Mouse (Mus musculus) small intestine, adult 2 months (tissue): Measurements from ENCODE around the gene Kif18a. TPM values are rescaled to one million over a fixed set of nuclear protein-coding genes. Genes with fewer than 3 reads are reported as not detected.

ENCODE experiments used
- H3K27ac ChIP-seq: fragments of 200-500 bp; 2 replicates; pipeline ENCODE4 v1.5.1; 2012; ENCODE audit warnings: low read depth, low read length, control low read depth, inconsistent platforms; ENCODE audit not compliant: insufficient read depth
- H3K27me3 ChIP-seq: fragments of 200-500 bp; 2 replicates; pipeline ENCODE4 v1.6.1; 2012; ENCODE audit warnings: mild to moderate bottlenecking, moderate library complexity, low read length, inconsistent platforms; ENCODE audit not compliant: control insufficient read depth, insufficient read depth
- H3K36me3 ChIP-seq: fragments of 200-500 bp; 2 replicates; pipeline ENCODE4 v1.6.1; 2012; ENCODE audit warnings: mild to moderate bottlenecking, low read length, control low read depth, inconsistent platforms; ENCODE audit not compliant: control insufficient read depth, insufficient read depth
- H3K4me1 ChIP-seq: fragments of 200-500 bp; 2 replicates; pipeline ENCODE4 v1.6.1; 2012; ENCODE audit warnings: low read length, inconsistent platforms, mixed read lengths; ENCODE audit not compliant: control insufficient read depth, insufficient read depth, insufficient read length
- H3K4me3 ChIP-seq: fragments of 200-500 bp; 2 replicates; pipeline ENCODE4 v1.5.1; 2012; ENCODE audit warnings: low read depth, mild to moderate bottlenecking, control low read depth, inconsistent platforms, low read length, moderate library complexity
- CTCF ChIP-seq: fragments of 200-500 bp; IDR thresholded peaks from 2 replicates; pipeline ENCODE4 v1.5.1; 2012; ENCODE audit warnings: low read depth, mild to moderate bottlenecking, control low read depth, inconsistent platforms, low read length, moderate library complexity, mixed read lengths; ENCODE audit not compliant: insufficient replicate concordance, insufficient read length; ENCODE audit errors: extremely low read depth
- POLR2A ChIP-seq: fragments of 200-500 bp; IDR thresholded peaks from 2 replicates; pipeline ENCODE4 v1.6.1; 2012; ENCODE audit warnings: low read depth, mild to moderate bottlenecking, control low read depth, inconsistent platforms, low read length, moderate library complexity
- WGBS: fragments of 180-500 bp; shearing (Covaris S2); methylation state at CpG from one replicate; pipeline ENCODE4 v1.1.7; 2018; 5-methylcytosine and 5-hydroxymethylcytosine counted together
- polyA plus RNA-seq: library from polyadenylated mRNA; depleted of rRNA; stranded (reverse); fragments of >200 nt; gene quantifications from 2 replicates; pipeline ENCODE4 v1.2.3, GENCODE M21; 2012

The Kif18a gene
- polyA plus RNA-seq, 1 experiment: 0.09 TPM

- H3K27me3 ChIP-seq: no peaks in the 10 kb centered on the region
- no peaks in the 10 kb centered on the region for H3K36me3 ChIP-seq
- TF ChIP-seq POLR2A (no peak), CTCF (no peak)
- H3K4me3 ChIP-seq: peak overlapping the region; percentile 85
- peaks cover 2% of the 10 kb centered on the region; the same call in 1 of the 2 replicates for H3K4me1 ChIP-seq
- WGBS: 3% methylated on average over 4 of the region's 4 CpGs
- no peak overlapping the region for H3K27ac ChIP-seq
These were observed 302 bp upstream of the Kif18a start for GRCm38 (mm10) chr2:109280272-109280599.

GRCm38 (mm10) chr2:109281341-109281690 is 778 bp downstream of the Kif18a start:
- peaks cover 2% of the 10 kb centered on the region; the same call in 1 of the 2 replicates for H3K4me1 ChIP-seq
- WGBS: 0% methylated on average over 1 of the region's 1 CpGs
- peak overlapping the region; percentile 85 for H3K4me3 ChIP-seq
- H3K36me3 ChIP-seq: no peaks in the 10 kb centered on the region
- no peaks in the 10 kb centered on the region for H3K27me3 ChIP-seq
- TF ChIP-seq CTCF (no peak), POLR2A (no peak)
- no peak overlapping the region for H3K27ac ChIP-seq

- WGBS: 81% methylated on average over 3 of the region's 3 CpGs
- Histone ChIP-seq H3K4me1 (no peaks in the 10 kb centered on the region), H3K27me3 (no peaks in the 10 kb centered on the region), H3K4me3 (no peak overlapping the region), H3K27ac (no peak overlapping the region), H3K36me3 (no peaks in the 10 kb centered on the region)
- no peak for TF ChIP-seq CTCF
- TF ChIP-seq POLR2A: no peak
These were observed 3.6 kb downstream of the Kif18a start for GRCm38 (mm10) chr2:109284121-109284520.

- Histone ChIP-seq H3K4me1 (no peaks in the 10 kb centered on the region), H3K27ac (no peak overlapping the region), H3K27me3 (no peaks in the 10 kb centered on the region), H3K36me3 (0 out of 2 replicates have a peak, but pooled peaks cover 6% of the 10 kb centered on the region), H3K4me3 (no peak overlapping the region)
- WGBS: 96% methylated on average over 6 of the region's 6 CpGs
- TF ChIP-seq CTCF (no peak), POLR2A (no peak)
These were observed 8.8 kb downstream of the Kif18a start for GRCm38 (mm10) chr2:109289327-109289726.

- Histone ChIP-seq H3K36me3 (peaks cover 5% of the 10 kb centered on the region; the same call in 1 of the 2 replicates), H3K27ac (no peak overlapping the region), H3K4me1 (no peaks in the 10 kb centered on the region), H3K27me3 (no peaks in the 10 kb centered on the region), H3K4me3 (no peak overlapping the region)
- 86% methylated on average over 5 of the region's 5 CpGs for WGBS
- TF ChIP-seq POLR2A (no peak), CTCF (no peak)
These were observed 15.7 kb downstream of the Kif18a start for GRCm38 (mm10) chr2:109296264-109296663.

GRCm38 (mm10) chr2:109298160-109298559 is 17.6 kb downstream of the Kif18a start:
- Histone ChIP-seq H3K4me3 (no peak overlapping the region), H3K27ac (no peak overlapping the region), H3K27me3 (no peaks in the 10 kb centered on the region), H3K4me1 (no peaks in the 10 kb centered on the region), H3K36me3 (peaks cover 3% of the 10 kb centered on the region; the same call in 1 of the 2 replicates)
- TF ChIP-seq CTCF (no peak), POLR2A (no peak)
- WGBS: 92% methylated on average over 1 of the region's 1 CpGs

- TF ChIP-seq POLR2A: no peak
- TF ChIP-seq CTCF: no peak
- H3K4me3 ChIP-seq: no peak overlapping the region
- H3K27ac ChIP-seq: no peak overlapping the region
- WGBS: 91% methylated on average over 3 of the region's 3 CpGs
- H3K4me1 ChIP-seq: no peaks in the 10 kb centered on the region
- no peaks in the 10 kb centered on the region for H3K27me3 ChIP-seq
- 0 out of 2 replicates have a peak, but pooled peaks cover 2% of the 10 kb centered on the region for H3K36me3 ChIP-seq
These were observed 21.7 kb downstream of the Kif18a start for GRCm38 (mm10) chr2:109302234-109302633.

GRCm38 (mm10) chr2:109303638-109304037 is 23.1 kb downstream of the Kif18a start:
- Histone ChIP-seq H3K36me3 (0 out of 2 replicates have a peak, but pooled peaks cover 3% of the 10 kb centered on the region), H3K4me3 (no peak overlapping the region), H3K27me3 (no peaks in the 10 kb centered on the region), H3K27ac (no peak overlapping the region), H3K4me1 (no peaks in the 10 kb centered on the region)
- no peak for TF ChIP-seq CTCF
- TF ChIP-seq POLR2A: no peak

GRCm38 (mm10) chr2:109311369-109311768 is 30.8 kb downstream of the Kif18a start:
- Histone ChIP-seq H3K27me3 (no peaks in the 10 kb centered on the region), H3K4me3 (no peak overlapping the region), H3K27ac (no peak overlapping the region), H3K36me3 (peaks cover 3% of the 10 kb centered on the region; the same call in 1 of the 2 replicates), H3K4me1 (no peaks in the 10 kb centered on the region)
- WGBS: 94% methylated on average over 5 of the region's 5 CpGs
- TF ChIP-seq POLR2A: no peak
- TF ChIP-seq CTCF: no peak
